ENCODE assay signal across 8 mouse cellular contexts in the genomic region with DNA sequence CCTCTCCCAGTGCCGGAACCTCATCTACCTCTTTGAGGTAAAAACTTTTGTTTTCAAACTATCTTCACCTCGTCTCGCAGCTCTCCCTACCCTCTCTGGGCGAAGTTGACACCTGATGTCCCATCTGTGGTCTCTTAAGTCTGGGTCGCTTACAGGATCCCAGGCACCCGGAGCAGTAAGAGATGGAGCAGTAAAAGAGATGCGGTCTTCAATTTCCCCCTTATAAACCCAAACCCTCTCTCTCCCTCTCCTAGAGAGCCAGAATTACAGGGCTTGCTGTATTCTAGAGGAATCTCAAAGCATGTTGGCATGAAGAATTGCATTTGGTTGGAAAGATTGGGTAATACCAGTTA. TPM values are rescaled to one million over a fixed set of nuclear protein-coding genes. Genes with fewer than 3 reads are reported as not detected.
A peak's percentile ranks its signal among the peaks of the same experiment; 100 is the strongest.
DNase-seq lines count a peak whose midpoint lies in the region; ATAC-seq and TF ChIP-seq lines count a peak whose summit lies in the region.

No protein-coding gene starts in this region.

- no peak for DNase-seq in kidney, postnatal 10 days
- no peak for DNase-seq in midbrain, embryonic 14.5 days
- DNase-seq in urinary bladder, postnatal 4 days (ENCODE audit: low spot score in 2 of 2) = no peak
- no peak for DNase-seq in embryo, embryonic 10 days (ENCODE audit: low spot score)

- peak overlapping the region; percentile 71 for H3K9ac ChIP-seq in kidney, embryonic 14.5 days (ENCODE audit: low read depth, low read length)
- peak overlapping the region; percentile 89 for H3K9ac ChIP-seq in hindbrain, embryonic 13.5 days
- peak overlapping the region; percentile 76 for H3K9ac ChIP-seq in midbrain, embryonic 14.5 days (replicated peaks; ENCODE audit: low read length)

- WGBS in kidney, embryonic 14.5 days = 1% methylated on average over 7 of the region's 7 CpGs
- 2% methylated on average over 7 of the region's 7 CpGs for WGBS in bone marrow, adult 2 months
- WGBS in hindbrain, embryonic 13.5 days = 3% methylated on average over 7 of the region's 7 CpGs
- 2% methylated on average over 7 of the region's 7 CpGs for WGBS in midbrain, embryonic 14.5 days

- peaks cover 10% of the 10 kb centered on the region; the same call in 1 of the 2 replicates for H3K4me1 ChIP-seq in kidney, embryonic 14.5 days (ENCODE audit: control insufficient read depth, insufficient read depth, low read length)
- no peaks in the 10 kb centered on the region for H3K4me1 ChIP-seq in bone marrow, adult 2 months (ENCODE audit: control insufficient read depth, insufficient read depth, low read length)
- H3K4me1 ChIP-seq in hindbrain, embryonic 13.5 days (replicated peaks) = peaks cover 39% of the 10 kb centered on the region
- peaks cover 28% of the 10 kb centered on the region for H3K4me1 ChIP-seq in midbrain, embryonic 14.5 days (ENCODE audit: control insufficient read depth, insufficient read depth, low read length)

- no peak for ATAC-seq in kidney, embryonic 14.5 days (ENCODE audit: low FRiP score, low TSS enrichment)
- no peak for ATAC-seq in hindbrain, embryonic 13.5 days (ENCODE audit: low FRiP score)
- no peak for ATAC-seq in midbrain, embryonic 14.5 days (ENCODE audit: low FRiP score, low TSS enrichment)
- ATAC-seq in frontal cortex, adult (ENCODE audit: low TSS enrichment) = no peak

- peak overlapping the region; percentile 82 for H3K4me2 ChIP-seq in kidney, embryonic 14.5 days (replicated peaks; ENCODE audit: low read depth, low read length)
- peak overlapping the region; percentile 85 for H3K4me2 ChIP-seq in hindbrain, embryonic 13.5 days
- H3K4me2 ChIP-seq in midbrain, embryonic 14.5 days (ENCODE audit: low read length) = peak overlapping the region; percentile 90

- peaks cover 11% of the 10 kb centered on the region for H3K36me3 ChIP-seq in kidney, embryonic 14.5 days (ENCODE audit: control insufficient read depth, insufficient read depth, low read length)
- H3K36me3 ChIP-seq in hindbrain, embryonic 13.5 days = peaks cover 12% of the 10 kb centered on the region
- H3K36me3 ChIP-seq in midbrain, embryonic 14.5 days (ENCODE audit: control insufficient read depth, insufficient read depth, low read length) = peaks cover 13% of the 10 kb centered on the region

- no peak for TF ChIP-seq CTCF in bone marrow, adult 2 months (IDR thresholded peaks at IDR 0.05; ENCODE audit: control insufficient read depth, insufficient read depth, low read length)

- no peaks in the 10 kb centered on the region for H3K27me3 ChIP-seq in kidney, embryonic 14.5 days (ENCODE audit: control insufficient read depth, insufficient read depth, low read length)
- no peaks in the 10 kb centered on the region for H3K27me3 ChIP-seq in hindbrain, embryonic 13.5 days
- H3K27me3 ChIP-seq in midbrain, embryonic 14.5 days (ENCODE audit: control insufficient read depth, insufficient read depth, low read length) = no peaks in the 10 kb centered on the region

- peak overlapping the region; percentile 61 for H3K4me3 ChIP-seq in kidney, embryonic 14.5 days (ENCODE audit: low read length)
- peak overlapping the region; percentile 79 for H3K4me3 ChIP-seq in bone marrow, adult 2 months (replicated peaks; ENCODE audit: control insufficient read depth, low read depth, low read length)
- H3K4me3 ChIP-seq in hindbrain, embryonic 13.5 days = peak overlapping the region; percentile 73
- H3K4me3 ChIP-seq in midbrain, embryonic 14.5 days (replicated peaks; ENCODE audit: low read depth, low read length) = peak overlapping the region; percentile 68

- H3K9me3 ChIP-seq in kidney, embryonic 14.5 days (ENCODE audit: control insufficient read depth, low read length) = no peaks in the 10 kb centered on the region
- H3K9me3 ChIP-seq in hindbrain, embryonic 13.5 days = no peaks in the 10 kb centered on the region
- H3K9me3 ChIP-seq in midbrain, embryonic 14.5 days (ENCODE audit: control insufficient read depth, low read length) = no peaks in the 10 kb centered on the region

- H3K27ac ChIP-seq in kidney, embryonic 14.5 days (ENCODE audit: low read depth, low read length) = peak overlapping the region; percentile 98
- peak overlapping the region; percentile 98 for H3K27ac ChIP-seq in bone marrow, adult 2 months (ENCODE audit: control insufficient read depth, insufficient read depth, low read depth, low read length, poor library complexity)
- peak overlapping the region; percentile 95 for H3K27ac ChIP-seq in hindbrain, embryonic 13.5 days
- H3K27ac ChIP-seq in midbrain, embryonic 14.5 days (replicated peaks; ENCODE audit: low read depth, low read length) = peak overlapping the region; percentile 94

- TF ChIP-seq POLR2A in bone marrow, adult 2 months (IDR thresholded peaks at IDR 0.05; ENCODE audit: borderline replicate concordance, control insufficient read depth, low read depth, low read length) = no peak

RNA-seq across cellular contexts. Expression of a gene that starts 1.7 kb away (rescaled TPM):
- polyA plus RNA-seq in kidney, embryonic 14.5 days (2014; fragmentation: Nextera tagmentation; extraction: Ambion mirVana) = 15.4 and 22.1 TPM in 2 replicates
- 8.3 and 12.4 TPM in 2 replicates for polyA plus RNA-seq in bone marrow, adult 2 months (2011; ENCODE audit: insufficient read depth, insufficient read length, low replicate concordance, missing spikeins)
- 50.3 and 51.8 TPM in 2 replicates for polyA plus RNA-seq in hindbrain, embryonic 13.5 days (2015; fragmentation: Nextera tagmentation; extraction: Ambion mirVana)
- polyA plus RNA-seq in midbrain, embryonic 14.5 days (2014; fragmentation: Nextera tagmentation; extraction: Ambion mirVana) = 59.4 TPM in 2 replicates

RNA-seq across cellular contexts. Expression of a gene that starts 2.4 kb away (rescaled TPM):
- 33.0 and 40.9 TPM in 2 replicates for polyA plus RNA-seq in kidney, embryonic 14.5 days (2014; fragmentation: Nextera tagmentation; extraction: Ambion mirVana)
- 50.3 and 67.0 TPM in 2 replicates for polyA plus RNA-seq in bone marrow, adult 2 months (2011; ENCODE audit: insufficient read depth, insufficient read length, low replicate concordance, missing spikeins)
- polyA plus RNA-seq in hindbrain, embryonic 13.5 days (2015; fragmentation: Nextera tagmentation; extraction: Ambion mirVana) = 42.2 and 43.0 TPM in 2 replicates
- 44.2 and 48.2 TPM in 2 replicates for polyA plus RNA-seq in midbrain, embryonic 14.5 days (2014; fragmentation: Nextera tagmentation; extraction: Ambion mirVana)

RNA-seq across cellular contexts. Expression of a gene that starts 23.4 kb away (rescaled TPM):
- polyA plus RNA-seq in kidney, embryonic 14.5 days (2014; fragmentation: Nextera tagmentation; extraction: Ambion mirVana) = 3.7 and 4.3 TPM in 2 replicates
- polyA plus RNA-seq in bone marrow, adult 2 months (2011; ENCODE audit: insufficient read depth, insufficient read length, low replicate concordance, missing spikeins) = 3.8 and 4.3 TPM in 2 replicates
- polyA plus RNA-seq in hindbrain, embryonic 13.5 days (2015; fragmentation: Nextera tagmentation; extraction: Ambion mirVana) = 0.31 and 0.38 TPM in 2 replicates
- polyA plus RNA-seq in midbrain, embryonic 14.5 days (2014; fragmentation: Nextera tagmentation; extraction: Ambion mirVana) = 0.45 and 0.55 TPM in 2 replicates

RNA-seq across cellular contexts. Expression of a gene that starts 31.0 kb away (rescaled TPM):
- polyA plus RNA-seq in kidney, embryonic 14.5 days (2014; fragmentation: Nextera tagmentation; extraction: Ambion mirVana) = 103 and 154 TPM in 2 replicates
- 70.3 and 159 TPM in 2 replicates for polyA plus RNA-seq in bone marrow, adult 2 months (2011; ENCODE audit: insufficient read depth, insufficient read length, low replicate concordance, missing spikeins)
- 91.8 and 93.7 TPM in 2 replicates for polyA plus RNA-seq in hindbrain, embryonic 13.5 days (2015; fragmentation: Nextera tagmentation; extraction: Ambion mirVana)
- polyA plus RNA-seq in midbrain, embryonic 14.5 days (2014; fragmentation: Nextera tagmentation; extraction: Ambion mirVana) = 70.6 and 83.2 TPM in 2 replicates

RNA-seq across cellular contexts. Expression of a gene that starts 32.6 kb away (rescaled TPM):
- 2.1 and 2.4 TPM in 2 replicates for polyA plus RNA-seq in kidney, embryonic 14.5 days (2014; fragmentation: Nextera tagmentation; extraction: Ambion mirVana)
- polyA plus RNA-seq in bone marrow, adult 2 months (2011; ENCODE audit: insufficient read depth, insufficient read length, low replicate concordance, missing spikeins) = 1.7 TPM in 1 of 2 replicates, not detected in the other
- 0.13 and 0.25 TPM in 2 replicates for polyA plus RNA-seq in hindbrain, embryonic 13.5 days (2015; fragmentation: Nextera tagmentation; extraction: Ambion mirVana)
- polyA plus RNA-seq in midbrain, embryonic 14.5 days (2014; fragmentation: Nextera tagmentation; extraction: Ambion mirVana) = not detected in 2 replicates
